Mouse (Mus musculus) brain, embryonic 14.5 days (tissue): ENCODE measurements around the gene Arl6ip1.

Experiments used
- CTCF ChIP-seq: fragments of 200-500 bp; IDR thresholded peaks from 2 replicates; pipeline ENCODE4 v1.5.1; 2012; ENCODE audit warnings: inconsistent platforms, mild to moderate bottlenecking, moderate library complexity, borderline replicate concordance; ENCODE audit not compliant: insufficient read depth, insufficient read length; ENCODE audit errors: extremely low read depth
- POLR2A ChIP-seq: fragments of 200-500 bp; IDR thresholded peaks from 2 replicates; pipeline ENCODE4 v1.6.1; 2012; ENCODE audit warnings: mild to moderate bottlenecking, inconsistent platforms, borderline replicate concordance; ENCODE audit not compliant: poor library complexity, insufficient read depth, insufficient read length, severe bottlenecking; ENCODE audit errors: extremely low read depth

DNA sequence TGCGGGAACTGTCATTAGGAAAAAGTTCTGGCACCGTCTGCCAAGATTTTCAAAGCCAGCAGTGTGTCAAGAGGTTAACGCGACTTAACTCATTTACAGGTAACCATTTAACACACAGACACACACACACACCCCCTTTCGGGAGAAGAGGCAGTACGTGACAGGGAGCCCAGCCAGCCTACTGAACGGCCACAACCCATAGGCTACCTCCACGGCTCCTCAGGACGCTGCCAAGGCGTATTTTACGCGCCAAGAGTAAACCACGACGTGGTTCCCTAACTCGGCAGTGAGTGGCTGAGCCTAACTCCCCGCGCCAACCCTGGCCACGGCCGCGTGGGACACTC, 14.0 kb downstream of the Arl6ip1 start:
- TF ChIP-seq CTCF (no peak), POLR2A (no peak)
